Mouse (Mus musculus) hindlimb bud, embryonic 11.5 days (tissue): ENCODE results near the gene Pdcd2.
"Not testable (repeated sequence)": the region's sequence is repeated elsewhere in the genome, so short reads cannot be mapped to it uniquely, and the experiment has no call there.

Source experiments
- DNase-seq: peaks from one replicate; pipeline ENCODE4 v3.0.0-alpha.2; 2012; ENCODE audit warnings: low read depth, low spot score; ENCODE audit errors: extremely low spot score

Pdcd2 gene

GRCm38 (mm10) chr17:15526986-15527810, at the start of gene Pdcd2:
Gene Pdcd2, minus strand, starts transcription at chr17:15527301.
- peak; percentile 70 for DNase-seq

GRCm38 (mm10) chr17:15575056-15575455, 48.0 kb upstream of the Pdcd2 start:
- no peak for DNase-seq

- DNase-seq, result no peak
Observed at GRCm38 (mm10) chr17:15566908-15567307, 39.8 kb upstream of the Pdcd2 start.

- DNase-seq, result no peak
Observed at GRCm38 (mm10) chr17:15564928-15565300, 37.8 kb upstream of the Pdcd2 start.

GRCm38 (mm10) chr17:15564014-15564927, 37.2 kb upstream of the Pdcd2 start, which contains the start of gene Prdm9:
Gene Prdm9, minus strand, starts transcription at chr17:15564354.
- peak; percentile 95 for DNase-seq

GRCm38 (mm10) chr17:15559946-15560345, 32.8 kb upstream of the Pdcd2 start:
- DNase-seq, result no peak

- DNase-seq, result no peak
Observed at GRCm38 (mm10) chr17:15549713-15550112, 22.6 kb upstream of the Pdcd2 start.

- DNase-seq, result no peak
Observed at GRCm38 (mm10) chr17:15546440-15546839, 19.3 kb upstream of the Pdcd2 start.

GRCm38 (mm10) chr17:15543868-15544267, 16.8 kb upstream of the Pdcd2 start:
- DNase-seq, result not testable (repeated sequence)

- no peak for DNase-seq
Observed at GRCm38 (mm10) chr17:15540309-15540708, 13.2 kb upstream of the Pdcd2 start.

GRCm38 (mm10) chr17:15536457-15536904, 9.4 kb upstream of the Pdcd2 start:
- no peak for DNase-seq

GRCm38 (mm10) chr17:15535943-15536342, 8.8 kb upstream of the Pdcd2 start:
- no peak for DNase-seq

GRCm38 (mm10) chr17:15535162-15535800, 8.2 kb upstream of the Pdcd2 start:
- DNase-seq, result no peak

GRCm38 (mm10) chr17:15530141-15530540, 3.0 kb upstream of the Pdcd2 start:
- no peak for DNase-seq

GRCm38 (mm10) chr17:15528887-15529286, 1.8 kb upstream of the Pdcd2 start:
- no peak for DNase-seq

- DNase-seq, result no peak
Observed at GRCm38 (mm10) chr17:15527811-15528136, 673 bp upstream of the Pdcd2 start.

- DNase-seq, result no peak
Observed at GRCm38 (mm10) chr17:15526304-15526703, 797 bp downstream of the Pdcd2 start.

- no peak for DNase-seq
Observed at GRCm38 (mm10) chr17:15518766-15519165, 8.3 kb downstream of the Pdcd2 start.

GRCm38 (mm10) chr17:15518186-15518585, 8.9 kb downstream of the Pdcd2 start:
- no peak for DNase-seq

GRCm38 (mm10) chr17:15517776-15518175, 9.3 kb downstream of the Pdcd2 start:
- DNase-seq, result no peak

GRCm38 (mm10) chr17:15510694-15511093, 16.4 kb downstream of the Pdcd2 start:
- DNase-seq, result no peak
